Mouse (Mus musculus) mesoderm, embryonic 11.5 days (tissue): ENCODE data around the gene Aimp2.

Experiments
- DNase-seq: peaks from one replicate; pipeline ENCODE4 v3.0.0-alpha.2; 2012; ENCODE audit warnings: low read depth, low spot score

Gene Aimp2

DNA sequence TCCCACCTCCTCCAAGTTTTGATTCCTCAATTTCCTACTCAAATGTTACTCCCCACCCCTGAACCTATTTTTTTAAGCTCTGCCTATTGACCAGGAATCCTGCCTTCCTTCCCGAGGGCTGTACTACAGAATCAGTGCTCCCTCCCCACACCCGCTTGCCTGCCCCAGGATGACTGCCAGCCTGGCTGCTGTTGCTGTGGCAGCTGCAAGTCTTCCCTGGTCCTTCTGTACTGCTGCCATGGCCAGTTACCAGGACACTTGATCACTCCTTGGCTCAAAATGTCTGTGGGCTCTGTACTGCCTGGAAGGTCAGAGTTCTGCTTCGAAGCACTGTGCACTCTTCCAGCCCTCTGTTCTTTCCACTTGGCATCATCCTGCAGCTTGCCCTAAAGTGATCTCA is 7.5 kb downstream of the Aimp2 start:
- DNase-seq: no peak

DNA sequence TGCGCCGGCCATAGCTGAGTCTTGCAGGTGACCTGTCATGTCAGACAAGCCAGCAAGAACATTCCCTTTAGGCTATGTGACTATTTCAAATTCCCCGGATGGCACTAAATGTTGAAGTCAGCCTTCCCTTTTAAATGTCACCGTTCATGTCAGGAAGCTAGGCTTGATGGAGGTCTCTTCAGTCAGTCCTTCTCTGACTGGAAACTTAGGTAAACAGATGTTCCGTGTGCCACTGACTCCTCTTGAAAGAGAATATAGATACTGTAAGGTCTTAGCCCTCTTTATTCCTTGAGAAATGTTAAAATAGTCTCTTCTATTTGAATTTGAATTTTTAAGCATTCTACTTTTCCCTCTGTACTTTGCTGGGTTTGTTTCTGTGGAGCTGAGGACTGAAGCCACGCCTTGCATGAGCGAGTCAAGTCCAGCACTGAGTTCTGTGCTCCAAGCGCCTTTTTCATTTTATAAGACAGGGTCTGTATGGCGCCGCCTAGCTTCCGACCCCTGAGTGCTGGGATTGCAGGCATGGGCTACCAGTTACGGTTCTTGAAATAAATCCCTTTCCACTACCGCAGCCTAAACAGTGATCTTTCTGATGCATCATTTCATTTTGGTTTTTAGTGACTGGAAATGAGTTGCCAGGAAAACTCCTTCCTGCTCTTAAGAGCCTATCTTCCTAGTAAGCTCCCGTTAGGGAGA is 11.9 kb downstream of the Aimp2 start, which contains the start of gene Ankrd61:
Gene Ankrd61, minus strand, starts transcription at position 51 of the 696 bp plus-strand sequence.
- DNase-seq: no peak

DNA sequence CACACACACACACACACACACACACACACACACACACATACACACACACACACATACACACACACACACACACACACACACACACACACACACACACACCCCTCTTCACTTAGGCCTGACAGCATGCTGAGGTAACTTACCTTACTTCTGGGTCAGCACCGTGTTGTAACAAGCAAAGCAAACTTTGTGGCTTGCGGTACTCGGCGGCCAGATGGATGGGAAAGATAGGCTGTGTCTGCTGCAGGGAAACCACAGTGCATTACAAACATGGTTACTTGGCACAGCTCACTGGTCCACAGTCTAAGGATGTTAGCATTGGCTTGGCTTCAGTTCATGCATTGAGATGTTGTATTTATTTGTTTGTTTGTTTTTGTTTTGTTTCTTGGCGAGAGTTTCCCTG is 16.3 kb downstream of the Aimp2 start:
- no peak for DNase-seq

DNA sequence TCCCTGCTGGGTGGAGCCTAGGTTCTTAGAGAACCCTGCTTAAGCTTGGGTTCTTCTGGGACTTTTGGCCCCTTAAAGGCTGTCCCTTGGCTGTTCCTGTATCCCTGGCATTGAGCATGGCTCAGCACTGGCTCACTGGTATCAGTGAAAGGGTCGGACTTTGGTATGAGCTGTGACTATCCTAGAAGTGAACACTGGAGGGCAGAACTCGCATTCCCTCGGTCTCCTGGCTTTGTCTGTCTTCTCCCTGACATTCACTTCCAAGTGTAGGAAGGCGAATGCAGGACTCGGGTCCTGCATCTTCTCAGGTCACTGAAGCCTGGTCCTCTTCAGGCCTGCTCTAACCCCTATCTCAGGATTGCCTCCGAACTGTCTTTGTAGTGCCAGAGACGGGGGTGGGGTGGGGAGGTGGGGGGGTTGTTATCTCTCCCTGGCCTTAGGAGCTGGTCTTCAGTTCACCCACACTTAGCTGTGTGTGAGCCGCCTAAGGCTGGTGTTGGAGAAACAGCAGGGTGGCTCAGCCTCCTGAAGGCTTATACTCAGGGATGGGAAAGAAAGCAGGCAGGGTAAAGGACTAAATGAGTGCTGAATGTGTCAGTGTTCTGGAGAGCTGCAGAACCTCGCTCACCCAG is 17.3 kb downstream of the Aimp2 start:
- no peak for DNase-seq

DNA sequence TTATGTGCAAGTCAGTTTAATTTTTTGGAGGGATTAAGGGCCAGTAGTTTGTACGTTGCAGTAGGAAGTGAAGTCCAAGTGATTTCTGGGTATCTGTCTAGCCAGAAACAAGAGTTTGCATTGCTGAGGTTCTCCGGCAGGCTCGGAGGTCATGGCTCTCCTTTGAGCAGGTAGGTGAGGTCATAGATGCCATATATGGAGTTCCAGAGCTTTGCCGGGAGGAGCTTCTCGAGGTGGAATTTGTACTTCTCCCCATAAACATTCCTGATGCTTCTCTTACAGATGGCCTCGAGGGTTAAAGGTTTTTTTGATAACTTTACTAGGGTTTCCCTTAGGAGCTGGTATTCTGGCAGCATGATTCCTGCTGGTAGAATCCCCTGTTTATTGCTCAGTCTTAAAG is 18.9 kb downstream of the Aimp2 start:
- no peak for DNase-seq

DNA sequence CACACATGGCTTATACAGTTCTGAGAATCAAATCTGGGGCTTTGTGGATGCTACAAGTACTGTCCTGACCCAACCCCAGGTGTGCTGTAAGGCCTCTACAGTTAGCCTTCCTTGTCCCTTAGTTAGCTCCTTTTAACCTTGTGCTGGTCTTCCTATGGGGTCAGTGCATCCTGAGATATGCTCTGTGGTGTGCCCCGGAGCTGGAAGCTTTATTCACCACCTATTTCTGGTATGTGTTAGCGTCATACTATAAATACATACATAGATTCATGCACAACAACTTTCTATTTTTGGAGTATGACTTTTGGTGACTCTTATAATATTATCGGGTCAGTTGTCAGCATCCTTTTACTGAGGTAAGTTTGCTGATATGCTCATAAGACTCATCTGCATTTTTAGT is 24.4 kb downstream of the Aimp2 start:
- no peak for DNase-seq

DNA sequence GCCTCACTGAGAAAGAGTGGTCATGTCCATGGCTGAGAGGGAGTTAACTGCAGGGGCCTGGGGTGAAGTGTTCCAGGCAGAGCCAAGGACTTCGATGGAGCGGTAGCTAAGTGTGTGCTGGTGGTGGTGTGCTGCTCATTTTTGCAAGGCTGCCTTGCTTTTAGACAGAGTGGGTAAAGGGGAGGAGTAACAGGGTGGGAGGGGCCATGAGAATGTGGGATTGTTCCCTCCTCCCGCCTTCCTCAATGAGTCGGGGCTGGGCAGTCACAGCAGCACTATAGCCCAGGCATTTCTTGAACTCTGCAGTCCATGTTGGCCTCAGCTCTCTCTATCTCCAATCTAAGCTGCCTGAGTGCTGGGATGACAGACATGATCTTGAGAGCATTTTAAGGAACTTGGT is 35.1 kb downstream of the Aimp2 start:
- no peak for DNase-seq

DNA sequence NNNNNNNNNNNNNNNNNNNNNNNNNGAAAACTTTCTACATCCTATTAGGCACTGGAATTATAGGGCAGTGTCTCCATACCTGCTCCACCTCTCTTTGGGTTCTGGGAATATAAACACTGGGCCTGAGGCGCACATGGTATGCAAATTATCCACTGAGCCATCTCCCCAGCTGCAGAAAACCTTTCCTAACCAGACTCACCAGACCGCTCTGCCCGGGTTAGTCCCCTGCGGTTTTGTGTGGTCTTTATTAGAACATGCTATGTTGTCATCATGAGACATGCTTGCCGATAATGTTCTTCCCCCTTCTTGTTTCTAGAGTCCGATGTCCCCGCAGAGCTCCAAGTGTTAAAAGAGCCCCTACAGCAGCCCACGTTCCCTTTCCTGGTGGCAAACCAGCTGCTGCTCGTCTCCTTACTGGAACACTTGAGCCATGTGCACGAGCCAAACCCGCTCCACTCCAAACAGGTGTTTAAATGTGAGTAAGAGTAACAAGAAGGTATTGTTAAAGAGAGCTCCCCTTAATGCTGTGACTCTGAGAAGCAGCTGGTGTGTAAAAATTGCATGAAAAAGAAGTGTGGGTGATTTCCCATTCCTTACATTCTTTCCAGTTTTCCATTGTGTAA is 38.0 kb downstream of the Aimp2 start:
- no peak for DNase-seq
